Mouse (Mus musculus): ENCODE measurements around the gene Syt3. TPM values are rescaled to one million over a fixed set of nuclear protein-coding genes. Genes with fewer than 3 reads are reported as not detected.

Syt3 gene
- polyA plus RNA-seq, 1 experiment from 2014 or later, result 0.59 TPM

Other genes with a start within 250 kb of the Syt3 start
- not detected in 2 replicates for gene Klk1b16, start 247.3 kb upstream of the Syt3 start, polyA plus RNA-seq (2014; fragmentation: Nextera tagmentation; extraction: Ambion mirVana)
- not detected in 2 replicates for gene Klk1b24, start 195.9 kb upstream of the Syt3 start, polyA plus RNA-seq (2014; fragmentation: Nextera tagmentation; extraction: Ambion mirVana)
- not detected in 2 replicates for gene Klk1b3, start 185.9 kb upstream of the Syt3 start, polyA plus RNA-seq (2014; fragmentation: Nextera tagmentation; extraction: Ambion mirVana)
- not detected in 2 replicates for gene Klk1b4, start 176.7 kb upstream of the Syt3 start, polyA plus RNA-seq (2014; fragmentation: Nextera tagmentation; extraction: Ambion mirVana)
- not detected in 2 replicates for gene Klk1b5, start 168.2 kb upstream of the Syt3 start, polyA plus RNA-seq (2014; fragmentation: Nextera tagmentation; extraction: Ambion mirVana)
- not detected in 2 replicates for gene Klk1, start 158.7 kb upstream of the Syt3 start, polyA plus RNA-seq (2014; fragmentation: Nextera tagmentation; extraction: Ambion mirVana)
- not detected in 2 replicates for gene Gm36864, start 147.9 kb upstream of the Syt3 start, polyA plus RNA-seq (2014; fragmentation: Nextera tagmentation; extraction: Ambion mirVana)
- 0.68 and 1.7 TPM in 2 replicates for gene 1700028J19Rik, start 137.4 kb upstream of the Syt3 start, polyA plus RNA-seq (2014; fragmentation: Nextera tagmentation; extraction: Ambion mirVana)
- 61.5 and 76.0 TPM in 2 replicates for gene 2410002F23Rik, start 137.4 kb upstream of the Syt3 start, polyA plus RNA-seq (2014; fragmentation: Nextera tagmentation; extraction: Ambion mirVana)
- gene Acp4, start 126.7 kb upstream of the Syt3 start, polyA plus RNA-seq (2014; fragmentation: Nextera tagmentation; extraction: Ambion mirVana), result not detected in 2 replicates
- gene Gm15517, start 122.7 kb upstream of the Syt3 start, polyA plus RNA-seq (2014; fragmentation: Nextera tagmentation; extraction: Ambion mirVana), result not detected in 2 replicates
- 0.65 and 0.84 TPM in 2 replicates for gene Clec11a, start 77.2 kb upstream of the Syt3 start, polyA plus RNA-seq (2014; fragmentation: Nextera tagmentation; extraction: Ambion mirVana)
- 1.1 and 1.3 TPM in 2 replicates for gene Shank1, start 73.8 kb upstream of the Syt3 start, polyA plus RNA-seq (2014; fragmentation: Nextera tagmentation; extraction: Ambion mirVana)
- 0.65 and 1.0 TPM in 2 replicates for gene 1700008O03Rik, start 1.7 kb downstream of the Syt3 start, polyA plus RNA-seq (2014; fragmentation: Nextera tagmentation; extraction: Ambion mirVana)
- 2.4 and 3.5 TPM in 2 replicates for gene Lrrc4b, start 44.9 kb downstream of the Syt3 start, polyA plus RNA-seq (2014; fragmentation: Nextera tagmentation; extraction: Ambion mirVana)
- gene Aspdh, start 81.3 kb downstream of the Syt3 start, polyA plus RNA-seq (2014; fragmentation: Nextera tagmentation; extraction: Ambion mirVana), result 1.3 and 1.5 TPM in 2 replicates
- 169 and 181 TPM in 2 replicates for gene Josd2, start 83.9 kb downstream of the Syt3 start, polyA plus RNA-seq (2014; fragmentation: Nextera tagmentation; extraction: Ambion mirVana)
- gene Emc10, start 112.4 kb downstream of the Syt3 start, polyA plus RNA-seq (2014; fragmentation: Nextera tagmentation; extraction: Ambion mirVana), result 75.1 and 87.1 TPM in 2 replicates
- 8.9 and 10.6 TPM in 2 replicates for gene Fam71e1, start 112.5 kb downstream of the Syt3 start, polyA plus RNA-seq (2014; fragmentation: Nextera tagmentation; extraction: Ambion mirVana)
- gene Mybpc2, start 140.6 kb downstream of the Syt3 start, polyA plus RNA-seq (2014; fragmentation: Nextera tagmentation; extraction: Ambion mirVana), result 0.37 and 0.47 TPM in 2 replicates
- not detected in 2 replicates for gene Spib, start 148.0 kb downstream of the Syt3 start, polyA plus RNA-seq (2014; fragmentation: Nextera tagmentation; extraction: Ambion mirVana)
- gene Pold1, start 164.7 kb downstream of the Syt3 start, polyA plus RNA-seq (2014; fragmentation: Nextera tagmentation; extraction: Ambion mirVana), result 40.1 and 43.1 TPM in 2 replicates
- gene Nr1h2, start 169.8 kb downstream of the Syt3 start, polyA plus RNA-seq (2014; fragmentation: Nextera tagmentation; extraction: Ambion mirVana), result 48.5 and 53.4 TPM in 2 replicates
- 0.70 TPM in 1 of 2 replicates, not detected in the other for gene Napsa, start 188.3 kb downstream of the Syt3 start, polyA plus RNA-seq (2014; fragmentation: Nextera tagmentation; extraction: Ambion mirVana)
- gene Kcnc3, start 206.6 kb downstream of the Syt3 start, polyA plus RNA-seq (2014; fragmentation: Nextera tagmentation; extraction: Ambion mirVana), result 0.07 and 0.23 TPM in 2 replicates